Mouse (Mus musculus): ENCODE results near the gene Kitl. TPM values are rescaled to one million over a fixed set of nuclear protein-coding genes. Genes with fewer than 3 reads are reported as not detected.

The Kitl gene
- polyA plus RNA-seq, 1 experiment: 2.6 TPM

GRCm38 (mm10) chr10:100022835-100023093, 7.3 kb downstream of the Kitl start:
- Histone ChIP-seq H3K4me1 (ENCODE audit: control insufficient read depth, insufficient read depth, low read length) (peaks cover 9% of the 10 kb centered on the region; the same call in 1 of the 2 replicates), H3K27ac (ENCODE audit: insufficient read depth, low read depth, low read length) (no peak overlapping the region), H3K4me3 (ENCODE audit: insufficient read depth, low read length) (no peak overlapping the region)
- TF ChIP-seq CTCF (IDR thresholded peaks at IDR 0.05; ENCODE audit: low read depth, low read length) (no peak), POLR2A (IDR thresholded peaks at IDR 0.05; ENCODE audit: borderline replicate concordance, low read depth, low read length) (no peak)

GRCm38 (mm10) chr10:100025665-100026064, 10.2 kb downstream of the Kitl start:
- TF ChIP-seq POLR2A (IDR thresholded peaks at IDR 0.05; ENCODE audit: borderline replicate concordance, low read depth, low read length): no peak
- no peak for TF ChIP-seq CTCF (IDR thresholded peaks at IDR 0.05; ENCODE audit: low read depth, low read length)
- no peak overlapping the region for H3K4me3 ChIP-seq (ENCODE audit: insufficient read depth, low read length)
- no peak overlapping the region for H3K27ac ChIP-seq (ENCODE audit: insufficient read depth, low read depth, low read length)
- peaks cover 12% of the 10 kb centered on the region for H3K4me1 ChIP-seq (ENCODE audit: control insufficient read depth, insufficient read depth, low read length)

DNA sequence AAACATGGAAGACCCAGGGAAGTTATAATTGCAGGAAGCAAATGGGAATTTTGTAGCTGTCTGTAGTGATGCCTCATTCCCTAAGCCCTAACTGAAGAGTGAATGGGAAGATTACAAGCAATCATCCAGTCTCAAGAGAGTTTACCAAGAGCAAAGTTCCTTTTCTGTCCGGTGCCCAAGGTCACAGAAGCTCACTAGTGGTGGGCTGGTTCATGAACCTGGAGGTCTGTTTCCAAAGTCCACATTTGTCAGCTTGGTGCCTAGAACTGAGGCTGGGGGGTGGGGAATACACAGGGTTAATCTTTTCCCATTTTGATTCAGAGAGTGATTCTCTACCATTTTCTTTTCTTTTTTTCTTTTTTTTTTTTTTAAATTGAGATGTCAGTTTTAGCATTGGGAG, 11.3 kb downstream of the Kitl start:
- Histone ChIP-seq H3K4me3 (ENCODE audit: insufficient read depth, low read length) (no peak overlapping the region), H3K4me1 (ENCODE audit: control insufficient read depth, insufficient read depth, low read length) (peaks cover 18% of the 10 kb centered on the region), H3K27ac (ENCODE audit: insufficient read depth, low read depth, low read length) (no peak overlapping the region)
- no peak for TF ChIP-seq POLR2A (IDR thresholded peaks at IDR 0.05; ENCODE audit: borderline replicate concordance, low read depth, low read length)
- no peak for TF ChIP-seq CTCF (IDR thresholded peaks at IDR 0.05; ENCODE audit: low read depth, low read length)

DNA sequence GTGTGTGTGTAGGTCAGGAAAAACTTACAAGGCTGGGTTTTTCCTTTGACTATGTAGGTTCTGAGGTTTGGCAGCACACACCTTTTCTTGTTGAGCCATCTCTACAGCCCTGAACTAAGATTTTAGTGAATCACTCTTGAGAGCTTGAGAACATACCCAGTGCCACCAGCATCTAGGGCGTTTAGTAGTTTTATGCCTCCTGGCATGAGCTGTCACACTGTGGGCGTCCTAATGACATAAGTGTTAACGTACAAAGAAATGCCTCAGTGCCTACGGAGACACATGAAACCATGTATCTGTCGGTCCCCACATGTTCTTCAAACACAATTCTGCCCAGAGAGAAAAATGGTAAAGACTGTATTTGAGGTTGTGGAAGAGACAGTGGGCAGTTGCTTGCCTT, 15.0 kb downstream of the Kitl start:
- H3K27ac ChIP-seq (ENCODE audit: insufficient read depth, low read depth, low read length): no peak overlapping the region
- H3K4me3 ChIP-seq (ENCODE audit: insufficient read depth, low read length): no peak overlapping the region
- H3K4me1 ChIP-seq (ENCODE audit: control insufficient read depth, insufficient read depth, low read length): peaks cover 28% of the 10 kb centered on the region
- TF ChIP-seq POLR2A (IDR thresholded peaks at IDR 0.05; ENCODE audit: borderline replicate concordance, low read depth, low read length) (no peak), CTCF (IDR thresholded peaks at IDR 0.05; ENCODE audit: low read depth, low read length) (no peak)

- peaks cover 28% of the 10 kb centered on the region for H3K4me1 ChIP-seq (ENCODE audit: control insufficient read depth, insufficient read depth, low read length)
- TF ChIP-seq CTCF (IDR thresholded peaks at IDR 0.05; ENCODE audit: low read depth, low read length): no peak
- no peak for TF ChIP-seq POLR2A (IDR thresholded peaks at IDR 0.05; ENCODE audit: borderline replicate concordance, low read depth, low read length)
- no peak overlapping the region; the same call in 1 of the 2 replicates for H3K4me3 ChIP-seq (ENCODE audit: insufficient read depth, low read length)
- peak overlapping the region; percentile 83 for H3K27ac ChIP-seq (ENCODE audit: insufficient read depth, low read depth, low read length)
These were observed 15.6 kb downstream of the Kitl start for GRCm38 (mm10) chr10:100030980-100031516.

DNA sequence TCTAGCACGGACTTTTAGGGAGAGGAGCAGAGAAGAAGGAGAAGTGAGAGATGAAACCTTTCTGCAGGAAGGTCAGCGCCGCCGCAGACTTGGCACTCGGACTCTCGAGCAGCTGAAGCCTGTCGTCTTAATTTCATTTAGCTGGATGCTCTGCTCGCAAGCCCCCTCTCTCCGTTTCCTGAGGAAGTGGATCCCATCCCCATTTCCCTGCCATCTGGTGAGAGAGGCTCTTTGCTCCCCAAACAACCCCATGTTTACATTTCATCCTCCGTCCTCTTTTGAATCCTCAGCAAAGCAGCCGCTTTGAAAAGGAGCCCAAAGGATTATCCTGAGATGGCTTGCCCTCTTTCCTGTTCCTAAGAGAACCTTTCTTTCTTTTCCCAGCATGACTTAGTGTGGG, 16.2 kb downstream of the Kitl start:
- TF ChIP-seq POLR2A (IDR thresholded peaks at IDR 0.05; ENCODE audit: borderline replicate concordance, low read depth, low read length) (no peak), CTCF (IDR thresholded peaks at IDR 0.05; ENCODE audit: low read depth, low read length) (no peak)
- peak overlapping the region; percentile 52 for H3K4me3 ChIP-seq (ENCODE audit: insufficient read depth, low read length)
- peaks cover 28% of the 10 kb centered on the region for H3K4me1 ChIP-seq (ENCODE audit: control insufficient read depth, insufficient read depth, low read length)
- H3K27ac ChIP-seq (ENCODE audit: insufficient read depth, low read depth, low read length): peak overlapping the region; percentile 83

GRCm38 (mm10) chr10:100032566-100032965, 17.1 kb downstream of the Kitl start:
- Histone ChIP-seq H3K4me3 (ENCODE audit: insufficient read depth, low read length) (no peak overlapping the region), H3K27ac (ENCODE audit: insufficient read depth, low read depth, low read length) (peak overlapping the region; percentile 83), H3K4me1 (ENCODE audit: control insufficient read depth, insufficient read depth, low read length) (peaks cover 32% of the 10 kb centered on the region)
- no peak for TF ChIP-seq CTCF (IDR thresholded peaks at IDR 0.05; ENCODE audit: low read depth, low read length)
- no peak for TF ChIP-seq POLR2A (IDR thresholded peaks at IDR 0.05; ENCODE audit: borderline replicate concordance, low read depth, low read length)

DNA sequence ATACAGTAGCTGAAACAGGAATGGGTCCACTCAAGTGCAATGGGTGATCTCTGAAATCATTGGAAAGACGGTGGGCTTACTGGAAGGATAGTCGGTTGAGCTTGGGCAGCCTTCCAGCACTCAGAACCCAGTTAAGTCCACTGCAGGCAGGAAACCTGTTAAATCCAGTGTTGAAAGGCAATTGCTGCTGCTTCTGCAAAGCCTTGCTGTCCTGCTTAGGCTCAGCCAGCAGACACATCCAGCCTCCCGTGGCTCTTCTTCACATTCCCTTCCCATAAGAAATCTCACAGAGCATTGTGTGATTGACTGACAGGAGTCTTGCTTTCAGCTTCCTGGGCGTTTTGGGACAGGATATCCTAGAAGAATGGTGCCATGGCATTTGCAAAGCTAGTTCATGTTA, 20.6 kb downstream of the Kitl start:
- Histone ChIP-seq H3K4me1 (ENCODE audit: control insufficient read depth, insufficient read depth, low read length) (peaks cover 18% of the 10 kb centered on the region), H3K27ac (ENCODE audit: insufficient read depth, low read depth, low read length) (no peak overlapping the region), H3K4me3 (ENCODE audit: insufficient read depth, low read length) (no peak overlapping the region)
- no peak for TF ChIP-seq POLR2A (IDR thresholded peaks at IDR 0.05; ENCODE audit: borderline replicate concordance, low read depth, low read length)
- TF ChIP-seq CTCF (IDR thresholded peaks at IDR 0.05; ENCODE audit: low read depth, low read length): no peak

GRCm38 (mm10) chr10:100038342-100038898, 23.0 kb downstream of the Kitl start:
- H3K27ac ChIP-seq (ENCODE audit: insufficient read depth, low read depth, low read length): no peak overlapping the region
- H3K4me1 ChIP-seq (ENCODE audit: control insufficient read depth, insufficient read depth, low read length): peaks cover 5% of the 10 kb centered on the region; the same call in 1 of the 2 replicates

DNA sequence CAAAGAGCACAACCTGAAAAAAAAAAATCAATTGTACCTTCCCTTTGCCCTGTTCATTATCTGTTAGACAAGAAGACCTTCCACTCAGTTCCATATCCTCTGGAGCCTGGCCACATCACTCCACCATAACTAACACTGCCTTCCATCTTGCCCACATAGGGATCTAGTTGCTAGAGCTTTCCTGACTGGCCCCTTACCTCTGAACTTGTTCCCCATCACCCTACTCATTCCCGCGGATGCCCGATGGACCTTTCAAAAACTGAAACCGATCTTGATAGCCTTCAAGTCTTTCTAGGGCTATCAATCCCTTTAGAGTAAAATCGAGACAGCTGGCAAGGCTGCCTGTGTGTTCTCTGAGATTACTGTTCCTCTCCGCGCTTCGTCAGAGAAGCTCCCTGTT, 23.6 kb downstream of the Kitl start:
- TF ChIP-seq POLR2A (IDR thresholded peaks at IDR 0.05; ENCODE audit: borderline replicate concordance, low read depth, low read length) (no peak), CTCF (IDR thresholded peaks at IDR 0.05; ENCODE audit: low read depth, low read length) (no peak)
- Histone ChIP-seq H3K4me1 (ENCODE audit: control insufficient read depth, insufficient read depth, low read length) (0 out of 2 replicates have a peak, but pooled peaks cover 3% of the 10 kb centered on the region), H3K27ac (ENCODE audit: insufficient read depth, low read depth, low read length) (no peak overlapping the region), H3K4me3 (ENCODE audit: insufficient read depth, low read length) (no peak overlapping the region)

More at GRCm38 (mm10) chr10:100038342-100038898, 23.0 kb downstream of the Kitl start:
- no peak overlapping the region for H3K4me3 ChIP-seq (ENCODE audit: insufficient read depth, low read length)
- TF ChIP-seq POLR2A (IDR thresholded peaks at IDR 0.05; ENCODE audit: borderline replicate concordance, low read depth, low read length) (no peak), CTCF (IDR thresholded peaks at IDR 0.05; ENCODE audit: low read depth, low read length) (no peak)
